Mouse (Mus musculus) liver, embryonic 12.5 days (tissue): ENCODE data around the gene Rora. TPM values are rescaled to one million over a fixed set of nuclear protein-coding genes. Genes with fewer than 3 reads are reported as not detected.

Source experiments
- ATAC-seq: fragments of 200-750 bp; cut with Nextera tagmentation; 2 replicates; pipeline ENCODE4 v1.8.0; 2017; ENCODE audit warnings: moderate number of reproducible peaks, mild to moderate bottlenecking, moderate library complexity
- H3K27ac ChIP-seq: fragments of 300-500 bp; sonication (generic); 2 replicates; pipeline ENCODE4 v1.5.1; 2016; ENCODE audit warnings: mild to moderate bottlenecking
- H3K27me3 ChIP-seq: fragments of 300-500 bp; sonication (generic); replicated peaks from 2 replicates; pipeline ENCODE4 v1.6.1; 2016; ENCODE audit warnings: mild to moderate bottlenecking, moderate library complexity
- H3K36me3 ChIP-seq: fragments of 300-500 bp; sonication (generic); 2 replicates; pipeline ENCODE4 v1.6.1; 2016; ENCODE audit warnings: mild to moderate bottlenecking, moderate library complexity
- H3K4me1 ChIP-seq: fragments of 300-500 bp; sonication (generic); 2 replicates; pipeline ENCODE4 v1.6.1; 2016
- H3K4me2 ChIP-seq: fragments of 300-500 bp; sonication (generic); 2 replicates; pipeline ENCODE4 v1.6.1; 2016; ENCODE audit warnings: mild to moderate bottlenecking, moderate library complexity
- H3K4me3 ChIP-seq: fragments of 300-500 bp; sonication (generic); 2 replicates; pipeline ENCODE4 v1.5.1; 2016; ENCODE audit warnings: mild to moderate bottlenecking, moderate library complexity
- H3K9ac ChIP-seq: fragments of 300-500 bp; sonication (generic); 2 replicates; pipeline ENCODE4 v1.6.1; 2016; ENCODE audit warnings: mild to moderate bottlenecking, moderate library complexity
- H3K9me3 ChIP-seq: fragments of 300-500 bp; sonication (generic); replicated peaks from 2 replicates; pipeline ENCODE4 v1.6.1; 2016; ENCODE audit warnings: mild to moderate bottlenecking, moderate library complexity
- WGBS: fragments of 180-500 bp; shearing (Covaris S2); methylation state at CpG from one replicate; pipeline ENCODE4 v1.1.7; 2016; ENCODE audit not compliant: insufficient replicate concordance; 5-methylcytosine and 5-hydroxymethylcytosine counted together
- polyA plus RNA-seq: library from polyadenylated mRNA; unstranded; fragments of >200 nt; fragmentation: Nextera tagmentation; extraction: Ambion mirVana; gene quantifications from 2 replicates; pipeline ENCODE4 v1.2.1, GENCODE M21; 2016

Rora gene
- polyA plus RNA-seq, 1 experiment from 2014 or later: 2.4 TPM

DNA sequence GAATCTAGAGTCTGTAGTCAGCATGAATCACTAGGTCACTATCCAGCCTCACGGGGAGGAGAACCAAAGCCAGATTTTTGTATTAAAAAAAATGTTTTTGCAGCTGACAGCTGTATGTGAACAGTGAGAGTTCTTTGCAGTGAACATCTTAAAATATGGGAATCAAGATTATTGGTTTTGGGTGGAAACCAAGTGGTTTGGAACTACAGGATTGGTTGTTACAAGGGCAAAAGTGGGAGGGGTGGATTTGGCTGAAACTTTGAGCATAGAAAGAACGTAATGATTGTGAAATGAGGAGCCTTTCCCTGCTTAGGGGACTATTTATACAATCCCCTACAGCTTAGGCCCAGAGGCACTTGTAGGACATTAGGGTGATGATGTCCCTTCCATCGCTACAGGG lies 173.9 kb downstream of the Rora start:
- no peak overlapping the region for H3K4me2 ChIP-seq
- no peak overlapping the region for H3K4me3 ChIP-seq
- H3K9me3 ChIP-seq: no peaks in the 10 kb centered on the region
- H3K27me3 ChIP-seq: no peaks in the 10 kb centered on the region
- H3K27ac ChIP-seq: no peak overlapping the region
- H3K9ac ChIP-seq: no peak overlapping the region
- no peaks in the 10 kb centered on the region for H3K36me3 ChIP-seq
- no peaks in the 10 kb centered on the region for H3K4me1 ChIP-seq
- WGBS: 69% methylated on average over 3 of the region's 3 CpGs
- no peak for ATAC-seq

GRCm38 (mm10) chr9:68829903-68830302 lies 176.3 kb downstream of the Rora start:
- ATAC-seq: no peak
- no peak overlapping the region for H3K27ac ChIP-seq

DNA sequence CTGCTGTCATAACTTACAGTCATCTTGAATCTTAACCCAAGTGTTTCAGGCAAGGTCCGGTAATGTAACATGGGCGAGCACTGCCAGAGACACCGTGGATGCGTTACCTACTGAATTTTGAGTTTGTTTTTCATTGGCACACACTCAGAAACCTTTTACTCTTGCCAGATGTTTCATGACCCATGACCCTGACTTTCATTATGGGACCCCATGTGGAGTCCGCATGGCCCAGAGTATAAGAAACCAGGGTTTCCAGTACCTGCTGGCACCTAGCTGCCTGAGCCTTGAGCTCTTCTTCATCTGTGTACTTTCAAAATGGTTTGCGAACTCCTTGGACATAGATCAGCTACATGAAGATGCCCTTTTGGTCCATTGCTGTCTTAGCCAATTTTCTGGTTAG lies 179.7 kb downstream of the Rora start:
- 74% methylated on average over 6 of the region's 6 CpGs for WGBS
- H3K4me2 ChIP-seq: no peak overlapping the region
- H3K36me3 ChIP-seq: no peaks in the 10 kb centered on the region
- H3K9me3 ChIP-seq: no peaks in the 10 kb centered on the region
- H3K9ac ChIP-seq: no peak overlapping the region
- H3K27ac ChIP-seq: no peak overlapping the region
- no peak for ATAC-seq
- H3K27me3 ChIP-seq: no peaks in the 10 kb centered on the region
- H3K4me3 ChIP-seq: no peak overlapping the region
- H3K4me1 ChIP-seq: no peaks in the 10 kb centered on the region

More at GRCm38 (mm10) chr9:68829903-68830302, 176.3 kb downstream of the Rora start:
- H3K27me3 ChIP-seq: no peaks in the 10 kb centered on the region
- no peak overlapping the region for H3K4me2 ChIP-seq
- 58% methylated on average over 4 of the region's 4 CpGs for WGBS
- H3K9ac ChIP-seq: no peak overlapping the region
- H3K4me3 ChIP-seq: no peak overlapping the region
- H3K4me1 ChIP-seq: no peaks in the 10 kb centered on the region
- no peaks in the 10 kb centered on the region for H3K36me3 ChIP-seq
- H3K9me3 ChIP-seq: no peaks in the 10 kb centered on the region

DNA sequence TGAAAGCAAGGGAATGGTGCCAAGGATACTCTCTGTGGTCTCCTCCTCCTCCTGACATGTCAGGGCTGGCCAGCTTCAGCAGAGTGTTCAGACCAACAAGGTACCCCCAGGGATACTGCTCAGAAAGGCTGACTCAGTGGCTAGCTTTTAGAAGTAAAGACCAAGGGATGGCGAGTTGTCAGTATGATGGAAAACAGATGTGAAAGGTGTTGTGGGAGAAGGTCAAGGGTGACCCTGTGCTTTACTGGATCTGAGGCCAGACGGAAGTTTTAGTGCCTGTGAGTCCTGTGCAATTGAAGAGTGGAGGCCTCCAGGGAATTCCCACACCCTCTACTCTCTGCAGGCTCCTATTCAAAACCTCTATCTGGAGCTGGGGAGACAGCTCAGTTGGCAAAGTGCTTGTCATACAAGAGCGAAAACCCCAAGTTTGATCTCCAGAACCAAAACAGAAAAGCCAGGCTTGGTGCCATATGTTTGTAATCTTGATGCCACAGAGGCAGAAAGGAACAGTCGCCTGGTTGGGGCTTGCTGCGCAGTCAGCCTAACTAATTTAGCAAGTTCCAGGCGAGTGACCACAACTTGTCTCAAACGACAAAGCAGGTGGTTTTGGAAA lies 181.6 kb downstream of the Rora start:
- WGBS: 63% methylated on average over 7 of the region's 7 CpGs
- no peak overlapping the region for H3K27ac ChIP-seq
- H3K9ac ChIP-seq: no peak overlapping the region
- no peaks in the 10 kb centered on the region for H3K36me3 ChIP-seq
- H3K9me3 ChIP-seq: no peaks in the 10 kb centered on the region
- no peak for ATAC-seq
- no peak overlapping the region for H3K4me2 ChIP-seq
- no peak overlapping the region for H3K4me3 ChIP-seq
- H3K4me1 ChIP-seq: no peaks in the 10 kb centered on the region
- no peaks in the 10 kb centered on the region for H3K27me3 ChIP-seq

DNA sequence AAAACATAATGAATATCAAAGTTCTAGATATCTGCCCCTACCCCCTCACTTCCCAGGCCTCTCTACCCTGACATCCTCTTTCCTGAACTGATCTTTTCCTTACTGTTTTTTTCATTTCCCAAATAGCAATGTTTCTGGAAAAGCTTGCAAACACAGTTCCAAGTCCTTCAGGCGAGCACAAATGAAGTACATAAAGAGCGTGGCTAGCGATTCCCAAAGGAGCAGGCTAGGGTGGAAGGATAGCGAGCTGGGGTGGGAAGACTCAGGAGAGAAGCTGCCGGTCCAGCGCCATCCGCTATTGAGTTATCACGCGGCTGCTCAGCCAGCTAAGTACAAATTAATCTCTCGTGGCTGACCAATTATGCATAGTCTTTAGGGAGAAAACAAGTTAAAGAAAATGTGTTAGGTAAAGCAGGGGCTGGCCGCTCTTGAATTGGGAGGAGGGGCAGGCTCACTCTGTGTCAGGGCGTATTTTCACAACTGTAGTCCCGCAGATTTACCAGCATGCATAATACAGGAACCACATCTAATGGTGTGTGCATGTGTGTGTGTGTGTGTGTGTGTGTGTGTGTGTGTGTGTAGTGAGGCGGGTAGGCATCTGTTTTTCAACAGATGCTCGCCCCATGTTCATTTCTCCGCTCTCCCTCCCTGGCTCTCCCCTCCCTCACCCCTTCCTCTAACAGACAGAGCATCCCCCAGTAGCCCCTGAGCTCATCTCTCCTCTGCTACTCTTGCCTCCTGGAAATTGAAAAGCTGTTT lies 188.7 kb downstream of the Rora start:
- 67% methylated on average over 16 of the region's 16 CpGs for WGBS
- no peak overlapping the region for H3K4me3 ChIP-seq
- no peaks in the 10 kb centered on the region for H3K9me3 ChIP-seq
- no peak overlapping the region for H3K27ac ChIP-seq
- no peaks in the 10 kb centered on the region for H3K4me1 ChIP-seq
- no peaks in the 10 kb centered on the region for H3K36me3 ChIP-seq
- no peak overlapping the region for H3K9ac ChIP-seq
- ATAC-seq: no peak
- H3K27me3 ChIP-seq: no peaks in the 10 kb centered on the region
- no peak overlapping the region for H3K4me2 ChIP-seq

DNA sequence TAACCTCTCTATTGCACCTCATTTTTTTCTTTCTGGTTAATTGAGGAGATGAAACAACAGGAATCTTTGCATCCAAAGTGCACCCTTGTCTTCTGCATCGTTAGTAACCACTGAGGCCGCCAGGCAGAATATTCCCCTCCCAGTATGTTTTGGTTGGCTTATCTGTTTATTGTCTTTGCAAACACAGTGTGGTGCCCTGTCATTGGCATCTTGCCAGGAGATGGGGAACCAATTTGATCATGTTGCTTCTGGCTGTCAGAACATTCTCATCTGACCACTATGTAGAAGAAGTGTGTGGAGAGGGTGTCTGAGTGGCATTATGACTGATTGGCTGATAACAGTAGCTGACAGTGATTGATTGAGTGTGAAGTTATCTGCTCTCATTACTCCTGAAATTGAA lies 192.0 kb downstream of the Rora start:
- no peaks in the 10 kb centered on the region for H3K27me3 ChIP-seq
- H3K9me3 ChIP-seq: no peaks in the 10 kb centered on the region
- H3K36me3 ChIP-seq: no peaks in the 10 kb centered on the region
- no peak overlapping the region for H3K9ac ChIP-seq
- H3K4me3 ChIP-seq: no peak overlapping the region
- H3K4me2 ChIP-seq: no peak overlapping the region
- WGBS: 73% methylated on average over 2 of the region's 2 CpGs
- ATAC-seq: no peak
- no peaks in the 10 kb centered on the region for H3K4me1 ChIP-seq
- H3K27ac ChIP-seq: no peak overlapping the region

- H3K27ac ChIP-seq: no peak overlapping the region
- H3K4me1 ChIP-seq: no peaks in the 10 kb centered on the region
- 78% methylated on average over 5 of the region's 5 CpGs for WGBS
- no peaks in the 10 kb centered on the region for H3K27me3 ChIP-seq
- ATAC-seq: no peak
- no peak overlapping the region for H3K4me3 ChIP-seq
- no peaks in the 10 kb centered on the region for H3K9me3 ChIP-seq
- no peaks in the 10 kb centered on the region for H3K36me3 ChIP-seq
- H3K4me2 ChIP-seq: no peak overlapping the region
- no peak overlapping the region for H3K9ac ChIP-seq
Observed at GRCm38 (mm10) chr9:68850321-68850720, 196.7 kb downstream of the Rora start.

DNA sequence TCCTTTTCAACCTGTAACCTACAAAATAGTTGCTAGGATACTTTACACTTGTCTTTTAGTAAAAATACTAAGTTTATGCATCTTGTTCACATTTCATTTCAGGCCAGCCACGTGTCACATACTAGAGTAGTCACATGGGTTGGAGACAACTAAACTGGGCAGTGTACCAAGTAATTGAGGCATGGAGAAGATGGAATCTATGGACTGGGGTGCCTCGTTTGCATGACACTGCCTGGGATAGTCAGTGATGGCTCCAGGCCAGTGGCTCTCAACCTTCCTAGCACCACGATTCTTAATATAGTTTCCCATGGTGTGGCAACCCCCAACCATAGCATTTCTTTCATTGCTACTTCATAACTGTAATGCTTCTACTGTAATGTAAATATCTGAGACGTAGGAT lies 198.6 kb downstream of the Rora start:
- no peaks in the 10 kb centered on the region for H3K36me3 ChIP-seq
- no peak for ATAC-seq
- no peak overlapping the region for H3K9ac ChIP-seq
- no peak overlapping the region for H3K4me2 ChIP-seq
- no peaks in the 10 kb centered on the region for H3K27me3 ChIP-seq
- no peak overlapping the region for H3K4me3 ChIP-seq
- 56% methylated on average over 4 of the region's 4 CpGs for WGBS
- H3K9me3 ChIP-seq: no peaks in the 10 kb centered on the region
- no peaks in the 10 kb centered on the region for H3K4me1 ChIP-seq
- no peak overlapping the region for H3K27ac ChIP-seq

DNA sequence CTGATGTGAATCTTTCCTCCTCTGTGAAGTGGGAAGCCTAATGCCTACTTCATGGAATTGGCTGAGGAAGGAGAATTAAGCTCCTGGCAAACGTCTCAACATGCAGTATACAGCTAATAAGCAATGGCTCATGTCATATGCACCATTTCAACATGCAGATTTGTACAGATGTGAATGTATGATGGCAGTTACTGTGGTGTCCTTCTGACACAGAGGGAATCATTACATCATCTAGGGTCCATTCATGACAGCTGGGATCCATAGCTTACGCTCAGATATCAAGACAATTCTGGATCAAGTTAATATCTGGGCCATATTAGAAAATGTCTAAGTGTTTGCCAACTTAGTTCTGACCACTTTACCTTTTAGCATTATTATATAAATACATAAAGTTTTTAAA lies 199.3 kb downstream of the Rora start:
- Histone ChIP-seq H3K9ac (no peak overlapping the region), H3K4me2 (no peak overlapping the region), H3K4me3 (no peak overlapping the region), H3K27me3 (no peaks in the 10 kb centered on the region), H3K9me3 (no peaks in the 10 kb centered on the region), H3K4me1 (no peaks in the 10 kb centered on the region), H3K36me3 (no peaks in the 10 kb centered on the region), H3K27ac (no peak overlapping the region)
- 55% methylated on average over 2 of the region's 2 CpGs for WGBS
- ATAC-seq: no peak

DNA sequence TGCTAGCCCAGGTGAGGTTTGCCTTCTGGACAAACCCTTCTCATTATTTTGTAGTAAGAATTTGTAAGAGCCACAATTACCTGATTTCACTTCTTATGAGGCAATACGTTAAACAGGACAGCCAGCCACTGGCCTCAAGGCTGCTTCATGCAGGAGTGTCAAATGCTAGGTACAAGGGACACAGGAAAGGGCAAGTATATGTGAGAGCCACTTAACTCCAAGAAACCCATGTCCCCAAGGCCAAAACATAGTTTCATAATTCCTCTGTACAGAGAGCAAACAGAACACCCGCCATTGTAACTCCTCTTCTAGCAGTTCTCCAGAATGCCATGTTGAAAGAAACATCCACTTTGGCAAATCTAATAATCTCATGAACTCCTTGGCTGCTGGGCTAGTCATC lies 205.9 kb downstream of the Rora start:
- H3K27me3 ChIP-seq: no peaks in the 10 kb centered on the region
- no peaks in the 10 kb centered on the region for H3K9me3 ChIP-seq
- no peak for ATAC-seq
- H3K4me3 ChIP-seq: no peak overlapping the region
- H3K4me1 ChIP-seq: no peaks in the 10 kb centered on the region
- no peak overlapping the region for H3K27ac ChIP-seq
- no peaks in the 10 kb centered on the region for H3K36me3 ChIP-seq
- 60% methylated on average over 2 of the region's 2 CpGs for WGBS
- H3K4me2 ChIP-seq: no peak overlapping the region
- no peak overlapping the region for H3K9ac ChIP-seq

GRCm38 (mm10) chr9:68866317-68866716 lies 212.7 kb downstream of the Rora start:
- H3K36me3 ChIP-seq: no peaks in the 10 kb centered on the region
- no peaks in the 10 kb centered on the region for H3K9me3 ChIP-seq
- no peak overlapping the region for H3K27ac ChIP-seq
- H3K4me1 ChIP-seq: no peaks in the 10 kb centered on the region
- no peak overlapping the region for H3K4me2 ChIP-seq
- no peak overlapping the region for H3K4me3 ChIP-seq
- no peak for ATAC-seq
- WGBS: 53% methylated on average over 4 of the region's 4 CpGs
- no peaks in the 10 kb centered on the region for H3K27me3 ChIP-seq
- H3K9ac ChIP-seq: no peak overlapping the region

- no peak for ATAC-seq
- Histone ChIP-seq H3K27ac (no peak overlapping the region), H3K4me2 (no peak overlapping the region), H3K9me3 (no peaks in the 10 kb centered on the region), H3K4me1 (no peaks in the 10 kb centered on the region), H3K9ac (no peak overlapping the region), H3K27me3 (no peaks in the 10 kb centered on the region), H3K36me3 (no peaks in the 10 kb centered on the region), H3K4me3 (no peak overlapping the region)
- 56% methylated on average over 4 of the region's 4 CpGs for WGBS
Observed at GRCm38 (mm10) chr9:68873838-68874237, 220.3 kb downstream of the Rora start.

GRCm38 (mm10) chr9:68874544-68874943 lies 221.0 kb downstream of the Rora start:
- no peak overlapping the region for H3K27ac ChIP-seq
- no peaks in the 10 kb centered on the region for H3K4me1 ChIP-seq
- no peaks in the 10 kb centered on the region for H3K36me3 ChIP-seq
- no peaks in the 10 kb centered on the region for H3K9me3 ChIP-seq
- no peak overlapping the region for H3K4me2 ChIP-seq
- H3K27me3 ChIP-seq: no peaks in the 10 kb centered on the region
- no peak for ATAC-seq
- H3K4me3 ChIP-seq: no peak overlapping the region
- WGBS: 77% methylated on average over 2 of the region's 2 CpGs
- H3K9ac ChIP-seq: no peak overlapping the region
